Mouse (Mus musculus) limb, embryonic 10.5 days (tissue): ENCODE results near the gene Aif1l. TPM values are rescaled to one million over a fixed set of nuclear protein-coding genes. Genes with fewer than 3 reads are reported as not detected.

ENCODE experiments used
- DNase-seq: peaks from one replicate; pipeline ENCODE4 v3.0.0-alpha.2; 2017; ENCODE audit warnings: low spot score
- H3K27ac ChIP-seq: fragments of 300-500 bp; sonication (generic); 2 replicates; pipeline ENCODE4 v1.5.1; 2016; ENCODE audit warnings: mild to moderate bottlenecking
- H3K27me3 ChIP-seq: fragments of 300-500 bp; sonication (generic); 2 replicates; pipeline ENCODE4 v1.6.1; 2016; ENCODE audit warnings: low read depth, mild to moderate bottlenecking; ENCODE audit not compliant: poor library complexity, severe bottlenecking
- H3K36me3 ChIP-seq: fragments of 300-500 bp; sonication (generic); 2 replicates; pipeline ENCODE4 v1.6.1; 2016; ENCODE audit warnings: mild to moderate bottlenecking, moderate library complexity
- H3K4me1 ChIP-seq: fragments of 300-500 bp; sonication (generic); 2 replicates; pipeline ENCODE4 v1.6.1; 2016
- H3K4me3 ChIP-seq: fragments of 300-500 bp; sonication (generic); 2 replicates; pipeline ENCODE4 v1.5.1; 2016; ENCODE audit warnings: mild to moderate bottlenecking, moderate library complexity
- H3K9me3 ChIP-seq: fragments of 300-500 bp; sonication (generic); replicated peaks from 2 replicates; pipeline ENCODE4 v1.6.1; 2016; ENCODE audit warnings: mild to moderate bottlenecking
- WGBS: fragments of 180-500 bp; shearing (Covaris S2); methylation state at CpG from one replicate; pipeline ENCODE4 v1.1.7; 2016; 5-methylcytosine and 5-hydroxymethylcytosine counted together
- polyA plus RNA-seq: library from polyadenylated mRNA; unstranded; fragments of >200 nt; fragmentation: Nextera tagmentation; extraction: Ambion mirVana; gene quantifications from 2 replicates; pipeline ENCODE4 v1.2.1, GENCODE M21; 2016

Aif1l gene
- polyA plus RNA-seq, 1 experiment from 2014 or later = 107 TPM

GRCm38 (mm10) chr2:31925936-31926335 is 24.0 kb upstream of the Aif1l start:
- 68% methylated on average over 4 of the region's 4 CpGs for WGBS
- peaks cover 8% of the 10 kb centered on the region; the same call in 1 of the 2 replicates for H3K27me3 ChIP-seq
- H3K4me1 ChIP-seq = 0 out of 2 replicates have a peak, but pooled peaks cover 8% of the 10 kb centered on the region
- no peak overlapping the region for H3K4me3 ChIP-seq
- no peak for DNase-seq
- no peaks in the 10 kb centered on the region for H3K9me3 ChIP-seq
- H3K27ac ChIP-seq = no peak overlapping the region
- H3K36me3 ChIP-seq = no peaks in the 10 kb centered on the region

GRCm38 (mm10) chr2:31929664-31930063 is 20.3 kb upstream of the Aif1l start:
- 85% methylated on average over 3 of the region's 3 CpGs for WGBS
- H3K4me3 ChIP-seq = no peak overlapping the region
- peaks cover 10% of the 10 kb centered on the region; the same call in 1 of the 2 replicates for H3K4me1 ChIP-seq
- no peaks in the 10 kb centered on the region for H3K27me3 ChIP-seq
- no peak overlapping the region for H3K27ac ChIP-seq
- DNase-seq = no peak
- H3K36me3 ChIP-seq = no peaks in the 10 kb centered on the region
- no peaks in the 10 kb centered on the region for H3K9me3 ChIP-seq

- Histone ChIP-seq H3K9me3 (no peaks in the 10 kb centered on the region), H3K4me1 (peaks cover 20% of the 10 kb centered on the region), H3K36me3 (no peaks in the 10 kb centered on the region), H3K27ac (no peak overlapping the region), H3K4me3 (no peak overlapping the region), H3K27me3 (no peaks in the 10 kb centered on the region)
- DNase-seq = no peak
- 39% methylated on average over 4 of the region's 4 CpGs for WGBS
These were observed 15.4 kb upstream of the Aif1l start for GRCm38 (mm10) chr2:31934551-31934950.

GRCm38 (mm10) chr2:31935054-31935453 is 14.9 kb upstream of the Aif1l start:
- no peak for DNase-seq
- H3K4me3 ChIP-seq = no peak overlapping the region
- H3K27ac ChIP-seq = no peak overlapping the region
- no peaks in the 10 kb centered on the region for H3K36me3 ChIP-seq
- H3K4me1 ChIP-seq = peaks cover 20% of the 10 kb centered on the region
- no peaks in the 10 kb centered on the region for H3K9me3 ChIP-seq
- 28% methylated on average over 4 of the region's 4 CpGs for WGBS
- no peaks in the 10 kb centered on the region for H3K27me3 ChIP-seq

GRCm38 (mm10) chr2:31938298-31938697 is 11.6 kb upstream of the Aif1l start:
- no peaks in the 10 kb centered on the region for H3K36me3 ChIP-seq
- WGBS = 82% methylated on average over 1 of the region's 1 CpGs
- no peaks in the 10 kb centered on the region for H3K27me3 ChIP-seq
- no peak for DNase-seq
- H3K4me1 ChIP-seq = peaks cover 10% of the 10 kb centered on the region
- no peak overlapping the region for H3K4me3 ChIP-seq
- no peak overlapping the region for H3K27ac ChIP-seq
- H3K9me3 ChIP-seq = no peaks in the 10 kb centered on the region

GRCm38 (mm10) chr2:31943011-31943410 is 6.9 kb upstream of the Aif1l start:
- Histone ChIP-seq H3K9me3 (no peaks in the 10 kb centered on the region), H3K4me1 (no peaks in the 10 kb centered on the region), H3K27ac (no peak overlapping the region), H3K27me3 (no peaks in the 10 kb centered on the region), H3K36me3 (no peaks in the 10 kb centered on the region), H3K4me3 (no peak overlapping the region)
- no peak for DNase-seq
- 81% methylated on average over 4 of the region's 4 CpGs for WGBS

GRCm38 (mm10) chr2:31945580-31945979 is 4.4 kb upstream of the Aif1l start:
- H3K36me3 ChIP-seq = no peaks in the 10 kb centered on the region
- no peaks in the 10 kb centered on the region for H3K9me3 ChIP-seq
- H3K4me1 ChIP-seq = peaks cover 13% of the 10 kb centered on the region
- no peak overlapping the region for H3K4me3 ChIP-seq
- no peak for DNase-seq
- peaks cover 10% of the 10 kb centered on the region; the same call in 1 of the 2 replicates for H3K27me3 ChIP-seq
- H3K27ac ChIP-seq = no peak overlapping the region
- WGBS = 78% methylated on average over 2 of the region's 2 CpGs

- WGBS = 84% methylated on average over 6 of the region's 6 CpGs
- no peak for DNase-seq
- peaks cover 36% of the 10 kb centered on the region for H3K4me1 ChIP-seq
- no peaks in the 10 kb centered on the region for H3K9me3 ChIP-seq
- no peak overlapping the region for H3K27ac ChIP-seq
- H3K36me3 ChIP-seq = peaks cover 20% of the 10 kb centered on the region
- H3K4me3 ChIP-seq = no peak overlapping the region
- H3K27me3 ChIP-seq = peaks cover 10% of the 10 kb centered on the region; the same call in 1 of the 2 replicates
These were observed 1.5 kb upstream of the Aif1l start for GRCm38 (mm10) chr2:31948392-31948791.

GRCm38 (mm10) chr2:31948801-31949200 is 1.1 kb upstream of the Aif1l start:
- Histone ChIP-seq H3K27ac (no peak overlapping the region), H3K4me3 (no peak overlapping the region), H3K36me3 (peaks cover 24% of the 10 kb centered on the region), H3K4me1 (peaks cover 40% of the 10 kb centered on the region), H3K27me3 (peaks cover 10% of the 10 kb centered on the region; the same call in 1 of the 2 replicates), H3K9me3 (no peaks in the 10 kb centered on the region)
- DNase-seq = no peak
- 82% methylated on average over 6 of the region's 6 CpGs for WGBS

GRCm38 (mm10) chr2:31950966-31951365 is 1.0 kb downstream of the Aif1l start:
- DNase-seq = no peak
- H3K27ac ChIP-seq = peak overlapping the region; percentile 88
- H3K36me3 ChIP-seq = peaks cover 43% of the 10 kb centered on the region
- no peaks in the 10 kb centered on the region for H3K9me3 ChIP-seq
- 21% methylated on average over 9 of the region's 9 CpGs for WGBS
- H3K27me3 ChIP-seq = peaks cover 10% of the 10 kb centered on the region; the same call in 1 of the 2 replicates
- H3K4me3 ChIP-seq = peak overlapping the region; percentile 74
- H3K4me1 ChIP-seq = peaks cover 42% of the 10 kb centered on the region

GRCm38 (mm10) chr2:31952236-31952635 is 2.3 kb downstream of the Aif1l start:
- peaks cover 10% of the 10 kb centered on the region; the same call in 1 of the 2 replicates for H3K27me3 ChIP-seq
- no peaks in the 10 kb centered on the region for H3K9me3 ChIP-seq
- peaks cover 49% of the 10 kb centered on the region for H3K36me3 ChIP-seq
- DNase-seq = no peak
- 0 out of 2 replicates have a peak overlapping the region, but pooled peaks have one; percentile 74 for H3K4me3 ChIP-seq
- H3K27ac ChIP-seq = no peak overlapping the region
- WGBS = 94% methylated on average over 10 of the region's 10 CpGs
- H3K4me1 ChIP-seq = peaks cover 42% of the 10 kb centered on the region

- 92% methylated on average over 3 of the region's 3 CpGs for WGBS
- Histone ChIP-seq H3K36me3 (peaks cover 54% of the 10 kb centered on the region), H3K27me3 (peaks cover 10% of the 10 kb centered on the region; the same call in 1 of the 2 replicates), H3K27ac (no peak overlapping the region), H3K9me3 (no peaks in the 10 kb centered on the region), H3K4me3 (no peak overlapping the region), H3K4me1 (peaks cover 42% of the 10 kb centered on the region)
- no peak for DNase-seq
These were observed 2.8 kb downstream of the Aif1l start for GRCm38 (mm10) chr2:31952725-31953124.

GRCm38 (mm10) chr2:31953687-31954086 is 3.7 kb downstream of the Aif1l start:
- Histone ChIP-seq H3K4me3 (no peak overlapping the region), H3K27me3 (peaks cover 5% of the 10 kb centered on the region; the same call in 1 of the 2 replicates), H3K27ac (no peak overlapping the region), H3K4me1 (peaks cover 42% of the 10 kb centered on the region), H3K36me3 (peaks cover 63% of the 10 kb centered on the region), H3K9me3 (no peaks in the 10 kb centered on the region)
- DNase-seq = no peak
- 78% methylated on average over 8 of the region's 8 CpGs for WGBS

GRCm38 (mm10) chr2:31954779-31955181 is 4.8 kb downstream of the Aif1l start:
- Histone ChIP-seq H3K4me3 (no peak overlapping the region), H3K36me3 (peaks cover 74% of the 10 kb centered on the region), H3K27me3 (no peaks in the 10 kb centered on the region), H3K9me3 (no peaks in the 10 kb centered on the region), H3K4me1 (peaks cover 36% of the 10 kb centered on the region), H3K27ac (no peak overlapping the region)
- WGBS = 94% methylated on average over 9 of the region's 9 CpGs
- no peak for DNase-seq
